Mouse (Mus musculus): Measurements from ENCODE around the gene Zfp111. TPM values are rescaled to one million over a fixed set of nuclear protein-coding genes. Genes with fewer than 3 reads are reported as not detected.

The Zfp111 gene
- polyA plus RNA-seq, 2 experiments, result 7.0 to 12.7 TPM

DNA sequence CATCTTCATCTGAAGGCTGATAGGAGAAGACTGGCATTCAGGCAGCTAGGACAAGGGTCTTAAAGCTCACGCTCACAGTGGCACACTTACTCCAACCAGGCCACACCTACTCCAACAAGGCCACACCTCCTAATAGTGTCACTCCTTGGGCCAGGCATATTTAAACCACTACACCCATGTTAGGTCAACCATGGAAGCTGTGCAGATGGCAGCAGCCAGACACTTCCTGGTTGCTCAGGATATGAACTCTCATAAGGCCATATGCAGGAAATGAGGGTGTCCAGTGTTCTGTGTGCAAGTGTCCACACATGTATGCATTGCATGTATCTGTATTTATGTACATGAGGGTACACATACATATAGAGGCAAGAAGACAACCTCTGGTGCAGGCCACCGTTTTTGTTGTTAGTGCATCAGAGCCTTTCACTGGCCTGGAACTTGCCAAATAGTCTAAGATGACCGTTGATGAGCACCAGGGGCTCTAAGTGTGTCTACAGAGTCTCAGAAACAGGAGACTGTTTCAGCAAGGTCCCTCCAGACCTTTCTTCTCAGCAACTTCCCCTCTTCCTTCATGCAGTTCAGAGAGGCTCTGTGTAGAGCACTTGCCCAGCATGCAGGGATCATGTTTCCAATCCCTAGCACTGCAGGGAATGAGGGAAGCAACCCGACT, 22.2 kb downstream of the Zfp111 start:
- DNase-seq (ENCODE audit: low spot score), result no peak
- no peak for TF ChIP-seq POLR2A (IDR thresholded peaks at IDR 0.05; ENCODE audit: borderline replicate concordance, extremely low read depth, insufficient read depth, insufficient read length)
- no peak overlapping the region for H3K9ac ChIP-seq (ENCODE audit: low read depth, low read length, severe bottlenecking)
- no peak overlapping the region for H3K4me3 ChIP-seq (replicated peaks; ENCODE audit: low read length)
- H3K9me3 ChIP-seq (ENCODE audit: control insufficient read depth, low read length), result 0 out of 2 replicates have a peak, but pooled peaks cover 5% of the 10 kb centered on the region
- H3K4me2 ChIP-seq (replicated peaks; ENCODE audit: low read depth, low read length, severe bottlenecking), result no peak overlapping the region
- H3K27me3 ChIP-seq (ENCODE audit: control insufficient read depth, insufficient read depth, low read length), result no peaks in the 10 kb centered on the region
- no peaks in the 10 kb centered on the region for H3K4me1 ChIP-seq (ENCODE audit: control insufficient read depth, insufficient read depth, low read length)
- H3K36me3 ChIP-seq (ENCODE audit: control insufficient read depth, insufficient read depth, low read length), result 0 out of 2 replicates have a peak, but pooled peaks cover 3% of the 10 kb centered on the region
- no peak for ATAC-seq (ENCODE audit: low FRiP score, low read depth)
- WGBS, result 64% methylated on average over 4 of the region's 4 CpGs
- no peak overlapping the region for H3K27ac ChIP-seq (replicated peaks; ENCODE audit: low read depth, low read length)

DNA sequence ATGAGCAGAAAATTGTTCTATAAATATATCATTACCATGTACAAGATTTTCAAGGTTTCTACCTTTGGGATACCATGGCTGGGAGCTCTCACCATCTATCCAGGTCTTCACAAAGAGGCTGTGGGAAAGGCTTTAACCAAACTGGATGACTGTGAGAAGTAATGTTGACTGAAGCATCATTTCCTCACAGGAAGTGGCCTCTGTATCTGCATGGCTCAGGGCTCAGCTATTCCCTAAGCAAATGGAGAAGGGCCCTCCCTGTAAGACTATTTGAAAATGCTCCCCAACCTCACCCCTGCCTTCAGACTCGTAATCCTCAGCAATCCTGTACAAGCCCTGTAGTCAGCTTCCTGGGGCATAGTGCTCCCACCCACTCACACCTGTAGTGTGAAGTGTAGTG, 23.6 kb downstream of the Zfp111 start:
- H3K4me3 ChIP-seq (replicated peaks; ENCODE audit: low read length), result no peak overlapping the region
- no peak overlapping the region for H3K27ac ChIP-seq (replicated peaks; ENCODE audit: low read depth, low read length)
- WGBS, result 56% methylated on average over 1 of the region's 1 CpGs
- ATAC-seq (ENCODE audit: low FRiP score, low read depth), result no peak
- no peak overlapping the region for H3K9ac ChIP-seq (ENCODE audit: low read depth, low read length, severe bottlenecking)
- no peaks in the 10 kb centered on the region for H3K9me3 ChIP-seq (ENCODE audit: control insufficient read depth, low read length)
- H3K36me3 ChIP-seq (ENCODE audit: control insufficient read depth, insufficient read depth, low read length), result no peaks in the 10 kb centered on the region
- TF ChIP-seq POLR2A (IDR thresholded peaks at IDR 0.05; ENCODE audit: borderline replicate concordance, extremely low read depth, insufficient read depth, insufficient read length), result no peak
- no peaks in the 10 kb centered on the region for H3K4me1 ChIP-seq (ENCODE audit: control insufficient read depth, insufficient read depth, low read length)
- H3K4me2 ChIP-seq (replicated peaks; ENCODE audit: low read depth, low read length, severe bottlenecking), result no peak overlapping the region
- H3K27me3 ChIP-seq (ENCODE audit: control insufficient read depth, insufficient read depth, low read length), result no peaks in the 10 kb centered on the region
- DNase-seq (ENCODE audit: low spot score), result no peak

DNA sequence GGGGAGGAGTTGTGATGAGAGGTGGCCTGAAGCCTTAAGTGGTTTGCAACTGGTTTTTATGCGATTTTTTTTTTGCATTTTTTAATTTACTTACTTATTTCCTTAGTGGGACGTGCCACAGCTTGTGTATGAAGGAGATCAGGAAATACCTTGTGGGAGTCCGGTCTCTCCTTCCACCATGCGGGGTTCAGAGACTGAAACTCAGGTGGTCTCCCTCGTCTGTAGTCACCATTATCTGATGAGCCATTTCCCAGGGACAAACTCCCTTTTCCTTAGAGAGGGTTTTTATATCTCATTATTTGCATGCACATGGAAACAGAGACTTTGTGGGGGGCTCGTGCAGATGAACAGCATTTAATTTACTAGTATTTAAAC, 35.9 kb downstream of the Zfp111 start:
- no peaks in the 10 kb centered on the region for H3K27me3 ChIP-seq (ENCODE audit: control insufficient read depth, insufficient read depth, low read length)
- H3K4me2 ChIP-seq (replicated peaks; ENCODE audit: low read depth, low read length, severe bottlenecking), result peak overlapping the region; percentile 49
- 51% methylated on average over 6 of the region's 6 CpGs for WGBS
- H3K27ac ChIP-seq (replicated peaks; ENCODE audit: low read depth, low read length), result no peak overlapping the region
- TF ChIP-seq POLR2A (IDR thresholded peaks at IDR 0.05; ENCODE audit: borderline replicate concordance, extremely low read depth, insufficient read depth, insufficient read length), result no peak
- H3K4me1 ChIP-seq (ENCODE audit: control insufficient read depth, insufficient read depth, low read length), result no peaks in the 10 kb centered on the region
- H3K9me3 ChIP-seq (ENCODE audit: control insufficient read depth, low read length), result no peaks in the 10 kb centered on the region
- peak overlapping the region; percentile 57 for H3K4me3 ChIP-seq (replicated peaks; ENCODE audit: low read length)
- DNase-seq (ENCODE audit: low spot score) (no peak), ATAC-seq (ENCODE audit: low FRiP score, low read depth) (no peak; the same call in 1 of the 2 replicates)
- peak overlapping the region; percentile 69 for H3K9ac ChIP-seq (ENCODE audit: low read depth, low read length, severe bottlenecking)
- H3K36me3 ChIP-seq (ENCODE audit: control insufficient read depth, insufficient read depth, low read length), result no peaks in the 10 kb centered on the region

DNA sequence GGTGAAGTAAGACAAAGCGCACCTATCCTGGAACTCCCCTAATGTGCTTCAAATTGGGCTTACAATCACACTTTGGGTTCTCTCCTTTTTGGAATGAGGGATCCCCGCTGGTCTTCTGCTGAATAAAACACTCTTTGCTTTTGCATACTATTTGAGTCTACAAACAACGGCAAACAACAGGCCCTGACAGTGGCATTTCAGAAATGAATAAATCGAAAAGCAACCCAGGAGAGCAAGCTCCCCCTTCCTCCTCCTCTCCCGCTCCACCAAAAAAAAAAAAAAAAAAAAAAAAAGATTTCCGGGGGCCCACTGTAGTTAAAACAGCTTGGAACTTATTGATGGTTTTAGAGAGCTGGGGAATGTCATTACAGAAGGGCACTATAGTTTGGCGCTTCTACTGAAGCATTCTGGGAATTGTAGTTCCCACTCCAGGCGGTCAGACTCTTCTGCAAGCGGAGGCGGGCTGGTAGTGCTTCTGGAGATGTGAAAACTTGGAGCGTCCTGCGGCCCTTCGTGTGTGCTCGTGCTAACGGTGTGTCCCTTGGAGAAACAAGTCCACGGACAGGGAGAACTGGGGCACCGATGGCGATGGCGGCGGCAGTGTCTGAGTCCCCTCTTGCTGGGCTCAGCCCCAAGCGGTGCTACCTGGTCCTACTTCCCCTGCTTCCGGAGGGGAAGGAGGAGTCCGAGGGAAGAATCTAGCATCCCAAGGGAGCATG, 36.5 kb downstream of the Zfp111 start, which contains the start of gene Zfp114:
TSS of gene Zfp114 (plus strand) at position 443 of the 719 bp plus-strand sequence.
- 12% methylated on average over 23 of the region's 23 CpGs for WGBS
- Histone ChIP-seq H3K36me3 (ENCODE audit: control insufficient read depth, insufficient read depth, low read length) (no peaks in the 10 kb centered on the region), H3K4me1 (ENCODE audit: control insufficient read depth, insufficient read depth, low read length) (no peaks in the 10 kb centered on the region), H3K9me3 (ENCODE audit: control insufficient read depth, low read length) (no peaks in the 10 kb centered on the region), H3K4me3 (replicated peaks; ENCODE audit: low read length) (peak within 1 kb of the TSS; percentile 57), H3K4me2 (replicated peaks; ENCODE audit: low read depth, low read length, severe bottlenecking) (peak within 1 kb of the TSS; percentile 49), H3K27ac (replicated peaks; ENCODE audit: low read depth, low read length) (no peak within 1 kb of the TSS; the same call in 1 of the 2 replicates), H3K27me3 (ENCODE audit: control insufficient read depth, insufficient read depth, low read length) (no peaks in the 10 kb centered on the region), H3K9ac (ENCODE audit: low read depth, low read length, severe bottlenecking) (peak within 1 kb of the TSS; percentile 69)
- peak; percentile 95 for ATAC-seq (ENCODE audit: low FRiP score, low read depth)
- TF ChIP-seq POLR2A (IDR thresholded peaks at IDR 0.05; ENCODE audit: borderline replicate concordance, extremely low read depth, insufficient read depth, insufficient read length), result 0 out of 2 replicates have a peak, but pooled peaks have one; percentile 29
- peak; percentile 91 for DNase-seq (ENCODE audit: low spot score)

DNA sequence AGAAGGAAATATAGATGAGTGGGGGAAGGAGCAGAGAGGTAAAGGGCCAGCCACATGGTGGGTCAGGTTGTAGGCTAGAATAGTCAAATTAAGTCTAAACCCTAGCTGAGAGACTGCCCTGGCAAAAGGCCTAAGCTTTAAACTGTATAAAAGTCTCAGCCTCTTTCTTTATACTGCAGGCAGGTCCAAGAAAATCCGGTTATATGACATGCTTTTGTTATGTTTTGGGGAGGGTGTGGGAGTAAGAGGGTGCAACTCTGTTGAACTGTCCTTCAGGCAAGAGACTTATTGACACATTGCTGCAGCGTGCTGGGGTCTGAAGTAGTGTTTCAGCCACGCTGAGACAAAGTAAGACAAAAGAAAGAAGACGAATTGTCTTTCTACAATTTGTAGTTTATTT, 39.1 kb downstream of the Zfp111 start:
- no peaks in the 10 kb centered on the region for H3K4me1 ChIP-seq (ENCODE audit: control insufficient read depth, insufficient read depth, low read length)
- WGBS, result 69% methylated on average over 4 of the region's 4 CpGs
- H3K27me3 ChIP-seq (ENCODE audit: control insufficient read depth, insufficient read depth, low read length), result no peaks in the 10 kb centered on the region
- no peak for ATAC-seq (ENCODE audit: low FRiP score, low read depth)
- no peak overlapping the region for H3K9ac ChIP-seq (ENCODE audit: low read depth, low read length, severe bottlenecking)
- H3K4me3 ChIP-seq (replicated peaks; ENCODE audit: low read length), result no peak overlapping the region
- H3K9me3 ChIP-seq (ENCODE audit: control insufficient read depth, low read length), result no peaks in the 10 kb centered on the region
- H3K36me3 ChIP-seq (ENCODE audit: control insufficient read depth, insufficient read depth, low read length), result no peaks in the 10 kb centered on the region
- no peak for TF ChIP-seq POLR2A (IDR thresholded peaks at IDR 0.05; ENCODE audit: borderline replicate concordance, extremely low read depth, insufficient read depth, insufficient read length)
- no peak for DNase-seq (ENCODE audit: low spot score)
- no peak overlapping the region for H3K4me2 ChIP-seq (replicated peaks; ENCODE audit: low read depth, low read length, severe bottlenecking)
- H3K27ac ChIP-seq (replicated peaks; ENCODE audit: low read depth, low read length), result no peak overlapping the region
